Mouse (Mus musculus) left cerebral cortex, postnatal 4 days (tissue): Measurements from ENCODE around the gene Tcirg1. TPM values are rescaled to one million over a fixed set of nuclear protein-coding genes. Genes with fewer than 3 reads are reported as not detected.
A peak's percentile ranks its signal among the peaks of the same experiment; 100 is the strongest.

Experiments
- DNase-seq: peaks from one replicate; pipeline ENCODE4 v3.0.0-alpha.2; 2022
- intact Hi-C: fragments of 180-260 bp; cut with DNase I; formaldehyde crosslinking; loops from one replicate; pipeline ENCODE4 v1.15.1; 2025
- total RNA-seq, 2 experiments: library from RNA; stranded (reverse); gene quantifications; 2 replicates each; pipeline ENCODE4 v1.2.3; 2021

The Tcirg1 gene
- total RNA-seq, 2 experiments from 2014 or later, result 24.0 to 27.9 TPM

DNA sequence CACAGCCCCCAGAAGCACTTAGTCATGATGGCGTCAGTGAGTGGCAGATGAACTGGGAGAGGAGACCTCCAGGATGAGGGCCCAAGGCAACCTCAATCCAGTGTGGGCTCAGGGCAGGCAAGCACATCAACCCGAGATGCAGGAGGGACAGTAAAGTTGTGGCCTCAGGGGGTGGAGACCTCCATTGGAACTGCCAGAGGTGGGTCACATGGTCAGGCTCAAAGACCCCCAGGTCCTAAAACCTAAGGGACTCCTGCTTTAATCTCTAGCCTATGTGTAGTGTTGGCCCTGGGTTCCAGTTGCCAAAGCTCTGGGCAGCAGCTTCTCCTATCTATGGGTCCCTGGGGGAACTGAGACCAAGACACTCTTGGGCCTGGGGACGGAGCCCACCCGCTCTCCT is 21.8 kb upstream of the Tcirg1 start:
- intact Hi-C loops, result no loop called here

DNA sequence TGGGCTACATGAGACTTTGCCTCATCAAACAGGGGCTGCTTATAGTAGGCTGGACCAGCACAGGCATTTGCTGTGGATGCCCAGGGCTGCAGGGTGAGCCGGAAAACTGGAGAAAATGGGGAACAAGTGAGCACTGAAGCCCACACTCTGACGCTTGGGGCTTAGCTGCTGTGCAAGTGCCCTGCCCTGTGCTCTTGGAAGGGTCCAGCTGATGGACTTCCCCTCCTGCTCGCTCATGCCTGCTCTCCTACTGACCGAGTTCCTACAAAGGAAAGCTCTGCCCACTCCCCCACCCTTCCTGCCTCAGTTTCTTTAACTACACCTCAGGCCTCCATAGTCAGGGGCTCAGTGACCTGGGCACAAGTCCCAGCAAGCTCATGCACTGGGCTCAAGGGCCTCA is 21.1 kb upstream of the Tcirg1 start:
- intact Hi-C loops, result no loop called here

More for the DNA sequence above, 21.8 kb upstream of the Tcirg1 start:
- DNase-seq, result no peak

DNA sequence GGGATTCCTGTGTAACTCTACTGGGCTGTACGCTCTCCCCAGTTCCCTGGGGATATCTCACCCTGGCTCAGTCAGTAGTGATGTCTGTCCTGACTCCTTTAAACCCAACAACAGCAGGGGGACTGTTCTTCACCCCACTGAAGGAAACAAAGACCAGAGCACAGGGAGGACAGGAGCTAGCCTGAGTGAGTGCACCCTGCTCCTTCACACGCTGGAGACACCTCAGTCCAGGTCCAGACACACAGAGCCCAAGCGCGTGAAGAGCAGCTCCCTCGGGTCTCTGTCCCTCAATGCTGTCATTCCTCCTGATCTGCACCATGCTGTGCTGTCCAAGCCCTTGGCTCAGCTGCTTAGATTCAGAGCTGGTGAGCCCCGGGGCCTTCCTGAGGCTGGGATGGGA is 19.8 kb upstream of the Tcirg1 start:
- intact Hi-C loops, result no loop called here
- no peak for DNase-seq

More for the DNA sequence above, 21.1 kb upstream of the Tcirg1 start:
- no peak for DNase-seq

DNA sequence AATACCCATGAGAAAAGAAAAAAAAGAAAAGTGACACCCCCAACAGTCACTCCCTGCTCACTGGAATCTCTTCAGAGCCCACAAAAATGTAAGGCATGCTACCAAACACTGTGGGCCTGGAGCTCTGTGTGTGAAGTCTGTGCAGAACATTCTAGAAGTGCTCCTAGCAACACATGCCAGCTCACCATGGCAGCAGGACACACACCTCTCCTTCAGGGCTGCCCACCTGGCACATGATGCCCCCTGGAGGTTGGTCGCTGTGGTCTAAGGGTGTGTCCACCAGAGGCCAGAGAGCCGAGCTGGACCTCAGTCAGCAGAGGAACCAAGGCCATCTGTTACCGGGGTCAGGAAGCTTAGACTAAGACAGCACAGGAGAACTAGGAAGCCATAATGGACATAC is 19.3 kb upstream of the Tcirg1 start:
- intact Hi-C loops, result no loop called here
- no peak for DNase-seq

DNA sequence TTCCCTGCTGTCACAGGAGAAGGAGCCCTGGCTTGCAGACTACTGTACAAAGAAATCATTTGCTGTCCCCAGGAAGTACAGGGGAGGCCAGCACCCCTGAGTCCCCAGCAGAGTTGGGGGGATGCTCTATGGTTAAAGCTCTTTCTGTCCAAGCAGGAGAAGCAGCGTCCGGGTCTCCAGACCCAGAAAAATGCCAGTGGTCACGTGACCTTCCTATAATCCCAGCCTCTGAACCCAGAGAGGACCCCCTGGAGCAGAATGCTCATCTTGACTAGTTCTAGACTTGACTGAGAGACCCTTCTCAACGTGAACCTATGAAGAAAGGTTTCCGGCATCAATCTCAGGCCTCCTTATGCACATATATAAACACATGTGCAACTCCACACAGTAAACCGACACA is 18.9 kb upstream of the Tcirg1 start:
- intact Hi-C loops, result no loop called here
- DNase-seq, result no peak

DNA sequence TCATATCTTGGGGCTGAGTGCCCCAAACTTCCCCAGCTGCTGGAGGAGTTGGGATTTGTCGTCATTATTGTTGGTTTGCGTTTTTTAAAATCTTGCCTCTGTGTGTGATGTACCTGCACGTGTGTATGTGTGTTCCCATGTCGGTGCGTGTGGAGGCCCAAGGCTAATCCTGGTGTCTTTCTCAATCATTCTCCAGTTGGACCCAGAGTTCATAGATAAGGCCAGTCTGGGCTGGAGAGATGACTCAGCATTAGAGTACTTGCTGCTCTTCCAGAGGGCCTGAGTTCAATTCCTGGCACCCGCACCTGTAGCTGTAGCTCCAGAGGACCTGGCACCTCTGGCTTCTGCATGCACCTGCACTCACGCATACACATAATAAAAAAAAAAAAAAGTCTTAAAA is 17.9 kb upstream of the Tcirg1 start:
- DNase-seq, result no peak
- intact Hi-C loops, result no loop called here

GRCm38 (mm10) chr19:3924190-3924589 is 17.3 kb upstream of the Tcirg1 start:
- intact Hi-C loops, result no loop called here

DNA sequence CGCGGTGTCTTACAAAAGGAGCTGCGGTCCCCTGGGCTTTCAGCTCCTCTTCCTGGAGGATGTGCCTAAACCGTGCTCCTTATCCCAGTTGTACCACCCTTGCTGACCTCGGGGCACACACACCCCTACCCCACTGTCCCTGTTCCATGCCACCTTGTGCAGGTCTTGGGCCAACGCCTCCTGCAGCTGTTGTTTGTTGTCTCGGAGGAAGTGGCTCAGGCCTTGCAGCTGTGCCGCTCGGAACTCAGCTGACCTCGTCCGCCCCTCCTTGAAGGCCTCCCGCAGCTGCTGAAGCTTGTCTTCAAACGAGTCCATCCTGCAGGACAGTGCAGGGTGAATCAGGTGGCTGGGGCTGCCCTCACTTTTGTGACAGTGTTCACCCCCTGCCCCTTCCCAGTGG is 16.7 kb upstream of the Tcirg1 start:
- intact Hi-C loops, result no loop called here
- no peak for DNase-seq

More at GRCm38 (mm10) chr19:3924190-3924589, 17.3 kb upstream of the Tcirg1 start:
- DNase-seq, result no peak

GRCm38 (mm10) chr19:3922661-3923371 is 15.9 kb upstream of the Tcirg1 start:
- no peak for DNase-seq
- intact Hi-C loops, result no loop called here

DNA sequence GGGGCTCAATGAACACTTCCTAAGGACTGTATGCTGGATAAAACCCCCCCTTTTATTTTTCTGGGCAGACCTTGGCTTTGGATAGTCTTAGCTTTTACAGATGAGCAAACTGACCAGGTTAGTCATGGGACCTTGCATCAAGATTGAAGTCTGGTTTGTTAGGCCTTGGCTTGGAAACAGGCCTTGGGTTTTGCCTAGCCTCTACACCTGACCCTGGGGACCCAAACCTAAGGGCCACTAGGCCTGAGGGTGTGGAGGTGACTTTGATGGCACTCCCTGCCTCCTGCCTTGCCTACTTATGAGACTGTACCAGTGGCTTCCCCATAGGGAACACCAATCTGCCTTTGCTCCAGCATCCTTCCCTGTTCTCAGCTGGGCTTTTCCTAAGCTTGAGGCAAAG is 13.0 kb upstream of the Tcirg1 start:
- intact Hi-C loops, result no loop called here
- DNase-seq, result no peak

DNA sequence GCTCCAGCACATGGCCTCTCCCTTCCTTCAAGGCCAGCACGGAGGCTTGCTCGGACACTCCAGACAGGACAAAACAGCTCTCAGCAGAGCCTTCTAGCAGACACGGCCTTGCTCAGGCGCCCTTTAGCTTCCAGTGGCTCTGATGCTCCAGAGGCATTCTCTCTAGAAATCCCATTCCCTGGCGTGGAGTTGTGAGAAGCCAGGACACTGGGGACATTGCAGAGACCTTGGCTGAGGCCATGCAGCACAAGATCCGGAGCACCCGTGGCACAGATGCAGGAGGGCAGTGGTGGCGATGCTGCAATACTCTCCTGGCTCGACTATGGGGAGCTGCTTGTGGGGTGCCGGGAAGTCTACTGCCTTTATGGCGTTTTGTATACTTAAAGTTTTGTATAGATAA is 9.8 kb upstream of the Tcirg1 start:
- intact Hi-C loops, result no loop called here
- DNase-seq, result no peak

DNA sequence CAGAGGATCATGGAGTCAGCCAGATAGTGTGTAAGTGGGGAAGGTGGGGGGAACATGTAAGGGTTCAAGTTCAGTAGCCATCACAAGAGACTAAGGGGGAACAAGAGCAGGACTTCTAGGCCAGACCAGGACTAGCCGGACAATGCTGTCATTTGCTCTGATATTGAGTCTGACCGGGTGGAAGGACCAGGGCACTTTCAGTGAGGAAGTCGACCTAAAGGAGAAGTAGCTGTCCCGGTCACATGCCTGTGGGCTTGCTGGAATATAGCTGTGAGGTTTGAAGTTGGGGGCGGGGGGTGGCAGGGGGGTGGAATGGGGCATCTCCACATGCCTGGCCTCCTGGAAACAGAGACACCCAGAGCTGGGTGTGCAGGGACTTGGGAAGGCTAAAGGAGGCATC is 7.6 kb upstream of the Tcirg1 start:
- DNase-seq, result no peak
- intact Hi-C loops, result no loop called here

DNA sequence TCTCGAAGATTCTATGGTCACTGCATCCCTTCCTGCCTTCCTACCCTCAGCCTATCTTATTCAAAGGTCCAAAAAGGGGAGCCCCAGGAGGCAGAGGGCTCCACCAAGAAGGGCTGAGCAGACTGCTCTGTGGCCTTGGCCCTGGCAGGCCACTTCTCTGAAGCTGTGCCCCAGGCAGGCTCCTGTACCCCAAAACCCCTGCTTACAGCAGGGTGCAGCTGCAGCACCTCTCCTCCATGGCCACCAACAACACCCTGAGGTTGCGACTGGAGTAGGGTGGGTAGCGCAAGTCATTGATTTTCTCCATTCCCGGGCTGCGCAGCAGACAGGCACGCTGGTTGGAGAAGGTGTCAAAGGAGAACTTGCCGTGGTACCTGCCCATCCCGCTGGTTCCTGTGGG is 6.8 kb upstream of the Tcirg1 start:
- intact Hi-C loops, result no loop called here
- no peak for DNase-seq

- intact Hi-C loops, result no loop called here
- peak; percentile 89 for DNase-seq
These were observed 5.6 kb upstream of the Tcirg1 start, which contains the start of gene Ndufs8 for GRCm38 (mm10) chr19:3912337-3913204. Gene Ndufs8, minus strand, starts transcription at chr19:3912774.

DNA sequence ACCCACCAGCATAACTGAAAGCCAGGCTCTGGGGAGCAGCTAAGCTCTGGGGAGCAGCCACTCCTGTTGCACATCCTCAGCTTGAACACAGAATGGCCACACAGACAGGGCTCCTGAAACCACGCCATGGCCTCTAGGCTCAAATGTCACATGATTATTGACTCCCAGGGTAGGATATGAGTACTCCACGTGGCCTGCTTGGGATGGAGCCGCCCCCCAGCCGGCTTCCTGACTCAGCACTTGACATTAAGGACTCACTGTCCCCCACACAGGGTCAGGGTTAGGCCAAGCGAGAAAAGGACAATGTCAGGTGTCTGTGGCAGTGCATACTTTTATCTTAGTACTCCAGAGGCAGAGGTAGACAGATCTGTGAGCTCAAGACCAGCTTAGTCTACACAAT is 3.3 kb upstream of the Tcirg1 start:
- no peak for DNase-seq

GRCm38 (mm10) chr19:3907876-3908660 is 1.1 kb upstream of the Tcirg1 start:
- intact Hi-C loops, result no loop called here

More for the DNA sequence above, 3.3 kb upstream of the Tcirg1 start:
- intact Hi-C loops, result no loop called here

GRCm38 (mm10) chr19:3906326-3906725 is 607 bp downstream of the Tcirg1 start:
- DNase-seq, result no peak
- intact Hi-C loops, result no loop called here

More at GRCm38 (mm10) chr19:3907876-3908660, 1.1 kb upstream of the Tcirg1 start:
- no peak for DNase-seq

- intact Hi-C loops, result no loop called here
- DNase-seq, result no peak
These were observed 1.5 kb downstream of the Tcirg1 start for GRCm38 (mm10) chr19:3905261-3905969.

DNA sequence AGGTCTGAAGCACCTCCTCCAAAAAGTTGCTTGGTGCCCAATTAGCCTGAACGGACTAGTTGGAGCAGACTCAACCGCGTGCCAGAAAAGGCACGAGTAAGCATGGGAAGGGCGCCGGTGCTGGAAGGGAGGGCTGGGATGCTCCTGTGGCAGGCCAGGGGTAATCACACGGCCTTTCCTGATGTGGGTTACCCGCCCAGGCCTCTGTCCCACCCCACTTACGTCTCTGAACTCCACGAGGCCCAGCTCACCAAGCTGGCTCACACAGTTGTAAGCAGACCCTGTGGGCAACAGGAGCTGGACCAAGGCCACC is 2.6 kb downstream of the Tcirg1 start:
- DNase-seq, result no peak
- intact Hi-C loops, result no loop called here

- DNase-seq, result no peak
- intact Hi-C loops, result no loop called here
These were observed 3.1 kb downstream of the Tcirg1 start for GRCm38 (mm10) chr19:3903648-3904362.
